Mouse (Mus musculus) regulatory T cell (primary cell): ENCODE data around the gene Lrrc4c.

Experiments
- in situ Hi-C: fragments of 300-600 bp; cut with MboI, MseI; formaldehyde crosslinking; loops from one replicate; pipeline ENCODE4 v1.15.1; 2025; ENCODE audit warnings: high pct_unique_total_duplicates

Gene Lrrc4c

DNA sequence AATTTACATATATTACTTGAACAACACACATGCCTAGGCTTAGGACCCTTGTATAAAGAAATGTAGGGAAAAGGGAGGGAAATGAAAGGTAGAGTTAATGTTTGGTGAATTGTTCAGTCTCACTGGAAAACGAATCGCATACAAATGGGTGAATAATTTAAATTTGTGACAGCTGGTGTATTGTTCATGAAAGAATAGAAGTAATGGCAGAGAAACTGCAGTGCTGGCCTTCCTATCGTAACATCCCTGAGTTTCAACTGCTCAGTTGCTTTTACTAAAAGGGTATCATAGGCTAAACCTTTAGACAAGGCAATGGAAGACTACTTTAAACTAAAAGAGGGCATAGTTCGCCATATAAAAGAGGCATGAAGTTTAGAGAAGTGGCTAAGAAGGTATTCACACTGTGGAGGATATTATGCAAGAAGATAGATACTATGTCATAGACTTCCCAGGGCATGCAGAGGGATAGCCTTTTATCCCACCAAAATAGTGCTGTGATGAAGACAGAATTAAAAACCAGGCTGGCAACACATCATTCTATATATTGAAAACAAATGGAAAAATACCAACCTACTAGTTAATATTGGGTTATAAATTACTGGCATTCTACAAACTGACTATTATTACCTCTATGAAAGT, 879.1 kb downstream of the Lrrc4c start:
- in situ Hi-C loops: no loop called here

DNA sequence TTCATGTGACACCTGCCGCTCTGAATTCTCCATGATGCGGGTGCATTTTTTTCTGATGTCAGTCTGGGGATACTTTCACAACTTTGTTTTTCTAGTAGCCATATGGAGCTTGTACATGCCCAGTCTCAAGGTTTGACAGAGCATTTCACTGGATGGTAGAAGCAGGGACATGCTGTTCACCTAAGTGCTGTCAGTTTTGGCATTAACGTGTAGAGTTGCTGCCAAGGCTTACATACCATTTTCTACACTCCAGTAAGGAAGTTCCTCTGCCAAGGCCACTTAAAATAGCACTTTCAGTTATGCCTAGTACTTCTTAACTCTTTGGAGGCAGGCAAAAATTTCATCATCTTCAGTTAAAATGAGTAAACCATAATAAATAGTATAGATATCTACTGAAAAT, 915.0 kb downstream of the Lrrc4c start:
- in situ Hi-C loops: no loop called here

DNA sequence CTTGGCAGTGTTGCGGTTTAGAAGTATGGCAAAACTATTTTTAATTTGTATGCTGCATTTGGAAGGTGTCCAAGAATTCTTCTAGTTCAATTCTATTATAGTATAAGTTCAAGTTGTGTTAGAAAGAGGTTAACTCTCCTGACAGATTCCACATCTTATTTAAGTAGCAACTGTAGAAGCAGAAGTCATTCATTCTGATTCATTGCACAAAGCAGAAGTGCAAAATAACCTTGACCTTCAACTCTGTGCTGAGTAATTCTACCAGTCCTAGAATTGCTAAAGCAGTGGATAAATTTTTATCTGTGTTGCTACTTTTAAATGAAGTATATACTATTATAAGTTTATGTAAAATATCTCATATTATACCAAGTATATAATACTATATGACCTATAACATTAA, 916.1 kb downstream of the Lrrc4c start:
- in situ Hi-C loops: no loop called here

DNA sequence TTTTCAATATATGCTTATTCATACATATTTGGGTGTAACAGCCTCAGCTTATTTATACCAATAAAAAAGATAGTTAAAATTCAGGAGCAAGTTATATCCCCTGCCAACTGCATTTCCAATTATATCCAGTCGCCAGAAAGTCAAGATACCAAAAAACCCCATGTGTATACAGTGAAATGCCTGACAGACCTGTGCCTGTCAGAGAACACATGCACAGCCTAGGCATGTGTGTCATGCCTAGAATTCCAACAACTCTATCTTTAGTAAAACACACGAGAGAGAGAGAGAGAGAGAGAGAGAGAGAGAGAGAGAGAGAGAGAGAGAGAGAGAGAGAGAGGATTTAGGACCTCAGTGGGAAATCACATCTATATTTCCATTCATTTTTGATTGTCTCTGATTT, 956.7 kb downstream of the Lrrc4c start:
- in situ Hi-C loops: no loop called here

DNA sequence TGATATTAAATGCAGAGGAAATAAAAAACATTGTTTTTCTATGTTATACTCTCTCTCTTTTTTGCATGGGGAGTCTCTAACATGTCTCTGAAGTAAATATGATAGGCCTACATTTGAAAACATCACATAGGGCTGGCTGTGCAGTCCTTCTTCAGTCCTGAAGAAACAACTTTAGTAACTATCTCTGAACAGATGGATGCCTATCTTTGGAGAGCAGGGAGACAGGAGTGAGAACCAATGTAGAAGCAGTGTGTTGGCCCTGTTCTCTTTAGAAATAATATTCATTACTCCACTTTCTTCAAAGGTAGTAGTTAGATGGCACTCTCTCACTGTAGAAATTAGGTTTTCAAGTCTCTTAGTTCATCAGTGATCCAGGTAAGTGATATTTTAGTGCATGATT, 967.0 kb downstream of the Lrrc4c start:
- in situ Hi-C loops: no loop called here

DNA sequence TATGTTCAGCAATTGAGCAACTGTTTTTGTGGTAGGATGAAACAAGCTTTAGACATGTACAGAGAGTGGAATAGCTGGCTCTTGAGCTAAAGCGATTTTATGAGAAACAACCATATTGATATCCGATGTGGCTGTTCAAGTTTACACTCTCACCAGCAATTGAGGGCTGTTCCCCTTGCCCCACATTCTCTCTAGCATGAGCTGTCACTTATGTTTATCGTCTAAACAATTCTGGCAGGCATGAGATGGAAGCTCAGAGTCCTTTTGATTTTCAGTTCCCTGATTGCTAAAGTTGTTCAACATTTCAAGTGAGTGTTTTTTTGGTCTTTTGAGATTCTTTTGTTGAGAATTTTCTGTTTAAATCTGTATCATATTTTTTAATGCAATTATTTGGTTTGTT, 976.2 kb downstream of the Lrrc4c start:
- in situ Hi-C loops: no loop called here

DNA sequence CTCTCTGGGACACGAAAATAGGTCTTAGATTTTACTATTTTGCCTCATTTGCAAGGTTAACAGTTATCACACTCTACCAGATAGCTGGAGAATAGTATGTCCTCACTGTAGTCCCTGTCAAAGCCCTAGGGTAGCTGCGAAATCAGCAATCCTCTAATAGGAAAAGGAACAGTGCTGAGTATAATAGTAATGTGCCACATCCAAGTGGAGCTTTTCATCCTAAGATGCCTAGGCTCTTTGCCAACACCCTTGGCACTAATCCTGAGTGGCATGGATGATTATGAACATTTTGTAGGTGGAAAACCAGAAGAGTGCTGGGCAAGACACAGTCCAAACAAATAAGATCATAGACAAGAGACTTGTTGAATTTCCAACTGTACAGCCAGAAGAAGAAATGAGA, 981.7 kb downstream of the Lrrc4c start:
- in situ Hi-C loops: no loop called here

DNA sequence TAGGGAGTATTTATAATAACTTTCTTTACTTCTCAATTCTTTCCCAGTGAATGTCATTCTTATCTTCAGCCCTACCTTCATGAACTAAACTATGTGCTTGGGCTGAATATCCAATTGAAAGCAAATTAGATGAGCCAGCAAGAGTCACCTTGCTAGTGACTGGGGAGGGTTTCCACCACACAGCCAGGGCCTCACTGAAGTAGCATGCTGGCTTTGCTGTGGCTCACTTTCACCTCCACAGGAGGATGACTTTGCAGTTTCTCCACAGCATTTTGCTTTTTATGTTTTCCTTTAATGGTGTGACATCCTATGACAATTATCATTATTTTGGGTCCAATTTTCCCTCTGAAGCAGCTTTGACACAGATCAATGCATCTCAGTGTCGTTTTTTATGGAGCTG, 1000.0 kb downstream of the Lrrc4c start:
- in situ Hi-C loops: no loop called here

DNA sequence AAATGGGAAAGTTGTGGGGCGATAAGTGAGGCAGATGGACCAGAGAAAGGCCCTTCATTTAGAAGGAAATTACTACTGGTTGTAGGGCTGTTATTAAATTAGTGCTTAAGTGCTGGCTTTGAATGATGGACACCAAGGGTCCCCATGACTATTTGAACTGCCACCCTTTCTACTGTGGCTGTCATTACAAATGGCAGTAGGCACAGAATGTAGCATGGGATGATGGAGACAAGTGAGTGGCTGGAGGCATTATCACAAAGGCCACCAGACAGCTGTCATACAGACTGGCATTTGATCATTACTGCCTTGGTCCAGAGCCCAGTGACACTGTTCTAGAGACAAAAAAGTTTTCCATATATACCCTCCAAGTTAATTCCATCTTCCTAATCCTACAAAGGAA, 1000.6 kb downstream of the Lrrc4c start:
- in situ Hi-C loops: no loop called here

DNA sequence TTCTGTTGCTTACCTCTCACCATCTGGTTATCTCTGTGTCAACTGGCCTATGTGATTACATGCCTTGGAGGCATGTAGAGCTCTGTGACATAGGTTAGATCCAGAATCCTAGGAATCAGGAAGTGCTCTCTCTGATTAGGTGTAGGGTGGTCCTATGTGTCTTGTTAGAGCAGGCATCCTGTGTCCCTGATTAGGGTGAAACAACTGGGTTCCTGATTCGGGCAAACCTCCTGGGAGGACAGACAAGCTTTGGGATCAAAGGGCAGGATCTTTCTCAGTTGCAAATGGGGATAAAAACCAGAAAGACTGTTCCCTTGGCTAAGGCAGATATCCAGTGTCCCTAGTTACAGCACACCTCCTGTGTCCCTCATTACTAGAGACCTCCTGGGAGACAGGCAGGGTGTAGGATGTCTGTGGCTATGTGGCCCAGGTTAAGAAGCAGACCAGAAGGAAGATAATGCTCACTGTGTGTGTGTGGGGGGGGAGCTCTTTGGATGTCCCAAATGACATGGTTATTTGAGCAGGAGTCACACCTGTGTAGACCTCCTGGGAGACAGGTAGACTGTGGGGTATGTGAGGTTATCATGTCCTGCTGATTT, 1014.2 kb downstream of the Lrrc4c start:
- in situ Hi-C loops: no loop called here

DNA sequence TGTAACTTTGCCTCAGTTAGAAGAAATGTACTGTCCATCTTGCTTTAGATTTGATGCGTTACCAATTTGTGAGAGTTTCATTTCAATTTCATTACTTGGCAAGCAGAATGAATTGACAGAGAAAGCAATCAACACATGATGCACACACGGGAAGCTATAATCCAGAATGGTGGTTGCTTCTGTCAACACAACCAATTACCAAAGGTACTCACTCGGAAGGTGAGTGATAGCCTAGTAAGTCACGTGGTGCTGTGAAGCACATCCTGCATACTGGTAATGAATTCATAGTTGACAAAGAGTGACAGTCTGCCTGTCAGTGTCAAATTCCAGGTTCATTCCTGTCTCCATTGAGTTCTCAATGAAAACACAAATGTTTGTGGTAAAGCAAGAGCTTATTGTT, 1021.7 kb downstream of the Lrrc4c start:
- in situ Hi-C loops: no loop called here

DNA sequence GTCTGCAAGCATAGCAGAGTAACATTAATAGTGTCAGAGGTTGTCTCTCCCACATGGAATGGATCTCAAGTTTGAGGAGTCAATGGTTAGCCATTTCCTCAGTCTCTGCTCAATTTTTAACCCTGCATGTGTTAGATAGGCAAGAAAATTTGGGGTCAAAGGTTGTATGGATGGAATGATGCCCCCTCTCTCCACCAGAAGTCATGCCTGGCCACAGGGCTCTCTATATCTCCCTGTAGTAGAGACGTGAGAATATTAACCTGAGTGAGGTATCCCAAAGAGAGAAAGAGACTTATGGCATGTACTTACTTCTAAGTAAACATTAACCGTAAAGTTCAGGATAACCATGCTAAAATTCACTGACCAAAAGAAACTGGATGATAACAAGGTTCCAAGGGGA, 1043.3 kb downstream of the Lrrc4c start:
- in situ Hi-C loops: no loop called here

DNA sequence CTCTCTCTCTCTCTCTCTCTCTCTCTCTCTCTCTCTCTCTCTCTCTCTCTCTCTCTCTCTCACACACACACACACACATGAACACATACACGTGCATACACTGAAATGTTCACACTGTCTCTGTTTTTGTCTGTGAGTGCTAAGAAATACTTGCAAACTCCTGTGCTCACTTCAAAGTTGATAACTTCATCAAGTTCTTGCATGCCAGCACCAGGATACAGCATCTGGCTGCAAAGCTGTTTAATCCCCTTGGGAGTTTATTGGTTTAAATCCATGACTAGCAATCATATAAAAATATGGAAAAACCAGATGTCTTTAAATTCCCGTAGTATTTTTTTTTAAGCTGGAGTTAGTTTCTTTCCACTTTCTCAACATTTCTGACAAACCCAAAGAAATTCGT, 1052.0 kb downstream of the Lrrc4c start:
- in situ Hi-C loops: no loop called here

DNA sequence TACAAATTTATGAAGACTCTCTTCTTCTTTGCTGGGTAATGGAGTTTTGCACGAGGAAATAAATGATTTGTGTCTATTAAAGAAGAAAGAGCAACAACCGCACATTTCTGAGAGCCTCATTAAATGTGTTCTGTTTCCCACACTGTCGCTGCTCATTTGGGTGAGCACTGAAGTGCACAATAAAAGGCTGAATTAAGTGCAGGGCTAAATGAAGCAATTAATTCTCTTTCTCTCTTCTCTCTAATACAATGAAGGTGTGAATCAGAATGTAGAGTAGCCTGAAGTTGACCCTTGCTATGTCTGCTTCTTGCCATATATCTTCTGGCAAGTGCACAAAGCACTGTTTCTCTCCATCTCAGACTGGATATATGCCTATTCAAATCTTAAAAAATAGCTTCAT, 1073.5 kb downstream of the Lrrc4c start:
- in situ Hi-C loops: no loop called here

DNA sequence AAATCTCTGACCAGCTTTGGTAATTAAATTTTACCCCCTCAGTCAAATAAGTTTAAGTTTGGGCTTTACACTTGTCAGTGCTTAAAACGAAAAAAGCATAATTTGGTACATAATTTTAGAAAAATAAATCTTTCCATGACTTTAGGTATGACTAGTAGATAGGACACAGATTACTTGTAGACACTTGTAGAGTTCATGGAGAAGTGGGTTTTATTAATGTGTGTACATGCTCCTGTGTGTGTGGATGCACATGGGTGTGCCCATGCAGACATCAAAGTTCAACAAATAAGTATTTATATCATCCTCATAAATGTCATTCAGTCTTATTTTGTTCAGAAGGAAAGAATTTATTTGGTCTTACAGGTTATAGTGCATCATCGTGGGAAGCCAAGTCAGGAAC, 1073.9 kb downstream of the Lrrc4c start:
- in situ Hi-C loops: no loop called here

DNA sequence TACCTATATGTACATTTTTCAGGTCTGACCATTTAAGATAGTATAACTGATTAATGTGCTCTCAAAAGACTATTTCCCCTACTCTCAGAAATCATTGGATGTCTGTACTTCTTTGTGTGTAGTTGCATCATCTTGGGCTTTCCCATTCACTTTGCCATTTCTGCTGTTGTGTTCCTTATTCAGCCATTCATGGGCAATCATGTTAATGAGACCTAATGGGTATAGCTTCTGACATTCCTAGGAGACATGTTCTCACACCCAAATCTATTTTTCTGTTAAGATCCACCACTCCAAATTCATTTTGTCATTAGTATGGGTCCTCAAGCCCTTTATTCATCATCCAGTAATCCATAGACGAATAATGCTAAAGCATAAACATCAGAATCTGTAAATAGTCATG, 1095.1 kb downstream of the Lrrc4c start:
- in situ Hi-C loops: no loop called here

DNA sequence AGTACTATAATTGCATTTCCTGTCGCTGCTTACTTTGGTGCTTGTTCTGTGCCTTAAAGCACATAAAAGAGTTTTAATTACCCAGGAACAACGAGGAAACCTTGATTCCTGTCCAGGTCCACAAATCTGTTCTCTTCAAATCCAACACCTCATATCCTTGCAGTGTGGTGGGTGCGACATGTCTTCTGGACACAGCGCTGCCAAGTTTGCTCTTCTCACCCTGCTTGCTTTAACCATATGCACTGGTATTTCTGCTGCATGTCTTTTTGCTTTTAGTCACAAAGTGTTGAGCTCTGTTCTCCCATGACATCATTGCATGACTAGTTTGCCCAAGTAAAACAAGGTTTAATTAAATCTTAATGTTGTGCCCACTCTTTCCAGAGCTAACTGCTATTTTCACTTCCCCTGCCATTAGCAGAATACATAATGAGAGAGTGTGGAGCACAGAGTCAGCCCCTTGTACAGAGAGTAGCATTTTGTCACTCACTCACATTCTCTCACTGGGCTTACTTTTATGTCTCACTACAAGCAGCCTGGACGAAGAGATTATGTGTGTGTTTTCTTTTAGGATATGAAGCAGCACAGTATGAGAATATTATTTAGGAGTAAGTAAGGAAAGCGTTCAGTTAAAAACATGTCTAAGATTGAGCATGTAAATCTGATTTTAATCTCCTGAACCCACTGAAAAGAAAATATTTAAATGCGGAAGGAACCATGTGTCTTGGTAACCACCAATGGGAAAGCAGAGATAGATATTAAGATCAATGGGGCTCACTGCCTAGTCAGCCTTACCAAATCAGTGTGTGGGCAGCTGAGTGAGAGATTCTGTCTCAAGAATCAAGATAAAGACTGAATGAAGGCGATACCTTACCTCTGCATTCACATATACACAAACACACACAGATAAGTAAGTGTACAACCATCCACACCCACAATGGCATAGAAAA, 1096.7 kb downstream of the Lrrc4c start:
- in situ Hi-C loops: no loop called here

DNA sequence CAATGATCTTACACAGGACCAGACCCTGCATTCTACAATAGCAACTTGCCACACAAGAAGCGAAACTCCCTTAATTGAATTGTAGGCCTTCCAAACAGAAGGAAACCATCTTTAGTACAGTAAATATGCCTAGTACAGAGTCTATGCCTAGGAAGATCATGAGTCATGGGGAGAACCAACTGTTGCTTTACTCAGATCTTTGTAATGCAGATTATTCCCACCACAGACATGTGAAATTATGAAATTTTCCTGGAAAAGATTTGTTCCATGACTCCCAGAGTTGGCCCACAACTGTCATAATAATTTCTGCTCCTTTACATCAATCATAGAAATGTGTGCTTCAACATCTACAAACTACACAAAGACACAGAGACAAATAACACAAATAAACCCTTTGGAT, 1116.2 kb downstream of the Lrrc4c start:
- in situ Hi-C loops: no loop called here

DNA sequence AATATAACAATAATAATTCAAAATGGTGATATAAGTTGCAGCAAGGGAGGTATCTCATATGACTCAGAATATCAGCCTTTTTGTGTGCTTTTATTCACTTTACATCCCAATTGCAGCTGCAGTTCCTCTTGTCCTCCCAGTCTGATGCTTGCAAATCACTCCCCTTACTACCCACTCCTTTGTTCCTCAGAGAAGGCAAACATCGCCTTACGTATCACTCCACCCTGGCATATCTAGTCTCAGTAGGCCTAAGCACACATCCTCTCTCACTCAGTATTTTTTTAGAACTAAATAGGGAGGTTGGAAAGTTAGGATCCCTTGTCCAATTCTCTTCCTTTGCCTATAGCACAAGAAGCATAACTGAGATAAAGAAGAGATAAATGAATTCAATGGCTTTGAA, 1117.6 kb downstream of the Lrrc4c start:
- in situ Hi-C loops: no loop called here

DNA sequence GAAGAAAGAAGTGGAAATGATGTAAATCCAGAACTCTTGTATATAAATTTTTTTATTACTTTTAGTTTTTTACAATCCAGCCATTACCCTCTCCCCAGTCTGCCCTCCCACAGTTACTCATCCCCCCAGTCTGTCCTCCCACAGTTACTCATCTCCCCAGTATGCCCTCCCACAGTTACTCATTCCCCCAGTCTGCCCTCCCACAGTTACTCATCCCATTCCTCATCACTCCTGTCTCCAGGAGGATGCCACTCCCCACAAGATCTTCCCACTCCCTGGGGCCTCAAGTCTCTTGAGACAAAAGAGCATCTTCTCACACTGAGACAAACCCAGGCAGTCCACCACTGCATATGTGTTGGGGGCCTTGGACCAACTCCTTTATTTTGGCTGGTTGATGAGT, 1119.8 kb downstream of the Lrrc4c start:
- in situ Hi-C loops: no loop called here

DNA sequence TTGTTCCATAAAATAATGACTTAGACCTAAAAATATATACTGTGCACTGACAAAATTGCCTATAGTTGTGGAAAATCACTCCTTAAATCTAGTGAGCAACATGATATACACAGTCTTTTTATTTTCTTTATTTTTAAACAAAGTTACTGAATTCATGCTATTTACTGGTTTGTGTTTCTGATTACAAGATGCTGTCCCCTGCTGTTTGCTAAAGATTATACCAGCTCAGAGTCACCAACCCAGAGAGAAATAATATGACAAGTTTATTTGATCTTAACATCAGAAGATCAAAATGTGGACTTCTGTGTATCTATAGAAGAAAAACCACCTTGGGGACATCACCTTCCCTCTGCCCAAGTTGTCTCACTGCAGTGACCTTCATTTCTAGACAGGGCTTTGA, 1145.6 kb downstream of the Lrrc4c start:
- in situ Hi-C loops: no loop called here

DNA sequence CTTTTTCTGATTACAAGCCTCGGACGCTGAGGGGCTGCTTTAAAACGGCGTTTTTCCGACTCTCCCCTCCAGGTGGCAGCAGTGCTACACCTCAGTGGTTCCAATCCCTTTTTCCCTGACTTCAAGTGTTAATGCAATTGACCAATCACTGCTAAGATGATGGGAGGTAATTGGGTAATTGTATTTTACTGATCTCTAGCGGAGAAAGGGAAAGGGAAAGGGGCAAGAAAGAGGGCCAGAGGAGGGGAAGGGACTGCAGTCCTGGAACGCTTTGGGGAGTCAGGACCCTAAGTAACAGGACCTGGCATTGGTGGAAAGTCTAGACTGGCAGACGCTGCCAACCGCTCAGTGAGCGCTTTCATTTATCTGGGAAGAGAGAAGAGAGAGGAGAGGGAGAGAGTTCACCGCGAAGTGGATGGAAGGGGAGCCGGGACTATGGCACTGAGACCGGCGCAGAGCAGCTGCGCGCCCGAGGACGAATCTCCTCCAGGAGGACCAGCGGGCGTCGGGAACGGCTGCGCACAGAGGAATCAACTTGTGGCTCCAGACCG, 1148.3 kb downstream of the Lrrc4c start:
- in situ Hi-C loops: no loop called here
